Mouse (Mus musculus) embryo, embryonic 11 days (tissue): ENCODE measurements around the gene Gng5.

Source experiments
- DNase-seq: peaks from one replicate; pipeline ENCODE4 v3.0.0-alpha.2; 2015

Gene Gng5

DNA sequence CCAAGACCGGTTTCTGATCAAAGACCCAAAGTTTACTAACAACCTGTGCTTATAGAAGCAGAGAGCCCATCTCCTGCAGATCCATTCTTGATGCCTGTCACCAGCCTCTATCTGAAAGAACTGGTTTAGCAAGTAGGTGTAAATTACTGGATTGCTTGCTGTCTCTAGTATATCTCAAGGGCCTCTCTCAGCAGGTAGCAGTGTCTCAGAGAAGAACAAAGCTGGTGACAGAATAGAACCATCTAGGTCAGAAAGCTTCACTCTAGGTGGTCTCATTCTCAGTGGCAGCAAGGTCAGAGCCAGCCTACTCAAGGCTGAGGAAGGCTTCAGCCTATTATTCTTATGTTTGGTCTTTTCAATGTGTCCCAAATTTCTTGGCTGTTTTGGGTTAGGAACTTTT, 44.0 kb downstream of the Gng5 start:
- DNase-seq, result no peak

DNA sequence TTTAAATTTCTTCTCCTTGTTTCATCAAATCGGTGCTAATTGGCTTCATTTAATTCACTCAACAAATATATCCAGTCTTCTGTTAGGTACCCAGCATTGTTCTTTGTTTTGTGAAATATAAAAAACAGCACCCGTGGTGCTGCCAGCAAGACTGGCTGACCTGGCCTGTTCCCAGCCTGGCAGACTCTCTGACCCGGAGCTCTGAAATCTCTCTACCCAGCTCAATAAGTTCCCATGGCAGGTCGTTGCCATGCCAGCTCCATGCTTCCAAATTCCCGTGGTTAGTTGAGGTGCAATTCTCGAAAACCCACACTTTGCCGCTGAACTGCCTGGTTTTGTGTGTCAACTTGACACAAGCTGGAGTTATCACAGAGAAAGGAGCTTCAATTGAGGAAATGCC, 55.2 kb downstream of the Gng5 start:
- no peak for DNase-seq
